Mouse (Mus musculus) G1E (cell line): ENCODE data around the gene Zfp119a. TPM values are rescaled to one million over a fixed set of nuclear protein-coding genes. Genes with fewer than 3 reads are reported as not detected.
A peak's percentile ranks its signal among the peaks of the same experiment; 100 is the strongest.
"Not testable (repeated sequence)": the region's sequence is repeated elsewhere in the genome, so short reads cannot be mapped to it uniquely, and the experiment has no call there.

Experiments used
- ATAC-seq: 2 replicates; pipeline ENCODE4 v1.8.0; 2016; ENCODE audit warnings: mild to moderate bottlenecking; ENCODE audit not compliant: insufficient number of reproducible peaks, poor library complexity, low FRiP score, severe bottlenecking; ENCODE audit errors: extremely low read depth
- DNase-seq: peaks from one replicate; pipeline ENCODE4 v3.0.0; 2012; ENCODE audit warnings: low spot score
- H3K27me3 ChIP-seq: 2 replicates; pipeline ENCODE4 v1.6.1; 2012; ENCODE audit warnings: mild to moderate bottlenecking, low read length, inconsistent platforms; ENCODE audit not compliant: insufficient read depth
- H3K36me3 ChIP-seq: replicated peaks from 2 replicates; pipeline ENCODE3; 2012; ENCODE audit warnings: mild to moderate bottlenecking, inconsistent platforms
- H3K4me1 ChIP-seq: 2 replicates; pipeline ENCODE4 v1.6.1; 2012; ENCODE audit warnings: low read depth, low read length, inconsistent platforms, mixed read lengths; ENCODE audit not compliant: insufficient read depth
- H3K4me3 ChIP-seq: 2 replicates; pipeline ENCODE4 v1.5.1; 2012; ENCODE audit warnings: low read depth, mild to moderate bottlenecking, inconsistent platforms, low read length, moderate library complexity, mixed read lengths
- H3K9me3 ChIP-seq: replicated peaks from 2 replicates; pipeline ENCODE4 v1.6.1; 2012; ENCODE audit warnings: inconsistent platforms
- CTCF ChIP-seq: IDR thresholded peaks from 2 replicates; pipeline ENCODE4 v1.5.1; 2012; ENCODE audit warnings: low read depth, low read length, inconsistent platforms, mixed read lengths
- GATA1 ChIP-seq: IDR thresholded peaks from 2 replicates; pipeline ENCODE4 v1.6.1; 2012; ENCODE audit warnings: borderline replicate concordance, low read length, inconsistent platforms, mixed read lengths
- GATA2 ChIP-seq: IDR thresholded peaks from 2 replicates; pipeline ENCODE4 v1.6.1; 2012; ENCODE audit warnings: low read depth, low read length, inconsistent platforms, borderline replicate concordance
- POLR2AphosphoS5 ChIP-seq: IDR thresholded peaks from 2 replicates; pipeline ENCODE4 v1.6.1; 2012; ENCODE audit warnings: low read depth, low read length, inconsistent platforms; ENCODE audit not compliant: insufficient replicate concordance
- TAL1 ChIP-seq: conservative IDR thresholded peaks from 2 replicates; pipeline ENCODE4 v1.6.1; 2012; ENCODE audit warnings: low read depth, low read length, inconsistent platforms, mixed read lengths
- polyA plus RNA-seq: library from polyadenylated mRNA; stranded (reverse); fragments of >175 nt; gene quantifications from 2 replicates; pipeline ENCODE4 v1.2.3, GENCODE M21; 2012
- total RNA-seq, 2 experiments: library from RNA; stranded (forward) in 1 of 2; stranded (reverse) in 1 of 2; fragments of 200-1000 nt in 1 of 2; fragments of >200 nt in 1 of 2; fragmentation: Nextera tagmentation in 1 of 2; gene quantifications; 2 replicates each; pipeline ENCODE4 v1.2.3; 2014 to 2017

Zfp119a gene
- total and polyA plus RNA-seq, 3 experiments: 0.26 to 10.0 (median 8.4) TPM

DNA sequence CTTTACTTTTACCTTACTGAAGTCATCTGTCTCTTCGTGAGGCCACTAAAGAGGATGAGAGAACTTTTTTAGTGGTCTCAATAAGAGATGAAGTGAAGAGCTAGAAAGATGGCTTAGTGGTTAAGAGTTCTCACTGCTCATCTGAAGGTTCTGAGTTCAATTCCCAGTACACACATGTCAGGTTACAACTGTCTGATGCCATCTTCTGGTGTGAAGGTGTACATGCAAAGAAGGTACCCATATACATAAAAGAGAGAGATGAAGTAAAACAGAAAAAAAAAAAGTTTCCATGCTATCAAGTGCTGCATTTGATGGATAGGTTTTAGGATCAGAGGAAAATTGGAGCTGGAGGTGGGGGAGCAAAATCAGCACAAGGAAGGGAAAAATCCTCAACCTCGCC is 6.2 kb upstream of the Zfp119a start:
- Histone ChIP-seq H3K27me3 (peaks cover 20% of the 10 kb centered on the region), H3K9me3 (no peaks in the 10 kb centered on the region), H3K4me1 (peaks cover 4% of the 10 kb centered on the region), H3K4me3 (no peak overlapping the region), H3K36me3 (no peaks in the 10 kb centered on the region)
- DNase-seq: no peak
- ATAC-seq: peak; percentile 28; the same call in 1 of the 2 replicates
- TF ChIP-seq GATA2 (no peak), POLR2AphosphoS5 (no peak), TAL1 (no peak), GATA1 (no peak), CTCF (no peak)

DNA sequence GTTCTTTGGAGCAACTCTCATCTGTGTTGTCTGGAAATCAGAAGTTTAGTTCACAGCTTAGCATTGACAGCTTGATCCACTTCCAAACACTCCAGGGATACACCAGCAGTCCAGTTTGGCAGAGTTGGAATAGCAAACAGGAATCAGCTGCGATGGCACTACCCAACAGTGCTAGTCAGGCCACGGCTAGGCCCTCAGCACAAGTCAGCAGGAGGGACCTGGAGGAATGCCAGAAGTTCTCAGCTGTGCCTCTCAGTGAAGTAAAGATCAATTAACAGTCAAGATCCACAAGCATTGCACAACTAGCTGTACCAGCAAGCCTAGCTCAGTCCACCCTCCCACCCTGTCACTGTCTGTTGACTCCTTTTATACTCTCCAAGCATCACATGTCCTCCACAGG is 4.9 kb upstream of the Zfp119a start:
- no peaks in the 10 kb centered on the region for H3K36me3 ChIP-seq
- peaks cover 20% of the 10 kb centered on the region for H3K27me3 ChIP-seq
- TF ChIP-seq CTCF: no peak
- no peak for TF ChIP-seq GATA2
- TF ChIP-seq TAL1: no peak
- no peak for TF ChIP-seq POLR2AphosphoS5
- no peak for TF ChIP-seq GATA1
- no peak for ATAC-seq
- no peaks in the 10 kb centered on the region for H3K9me3 ChIP-seq
- H3K4me1 ChIP-seq: peaks cover 9% of the 10 kb centered on the region
- H3K4me3 ChIP-seq: no peak overlapping the region
- no peak for DNase-seq

DNA sequence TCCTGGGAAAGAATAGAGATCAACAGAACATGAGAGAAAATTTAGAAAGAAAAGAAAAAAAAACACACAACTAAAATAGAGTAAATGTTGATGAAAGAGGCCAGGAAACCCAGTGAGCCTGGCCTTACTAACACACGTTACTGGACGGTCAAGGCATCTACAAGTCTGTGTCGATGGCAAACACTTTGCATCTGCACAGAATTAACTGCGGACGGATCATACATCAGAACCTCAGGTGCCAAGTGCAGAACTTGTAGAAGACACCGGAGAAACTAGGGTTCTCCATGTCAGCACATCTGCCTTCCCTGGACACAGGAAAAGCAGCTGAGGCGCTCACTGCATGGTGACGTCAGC is 471 bp downstream of the Zfp119a start:
- peaks cover 11% of the 10 kb centered on the region for H3K4me1 ChIP-seq
- H3K36me3 ChIP-seq, H3K27me3 ChIP-seq, DNase-seq, H3K9me3 ChIP-seq: not testable (repeated sequence)
- ATAC-seq: peak; percentile 10; the same call in 1 of the 2 replicates
- H3K4me3 ChIP-seq: peak overlapping the region; percentile 66

DNA sequence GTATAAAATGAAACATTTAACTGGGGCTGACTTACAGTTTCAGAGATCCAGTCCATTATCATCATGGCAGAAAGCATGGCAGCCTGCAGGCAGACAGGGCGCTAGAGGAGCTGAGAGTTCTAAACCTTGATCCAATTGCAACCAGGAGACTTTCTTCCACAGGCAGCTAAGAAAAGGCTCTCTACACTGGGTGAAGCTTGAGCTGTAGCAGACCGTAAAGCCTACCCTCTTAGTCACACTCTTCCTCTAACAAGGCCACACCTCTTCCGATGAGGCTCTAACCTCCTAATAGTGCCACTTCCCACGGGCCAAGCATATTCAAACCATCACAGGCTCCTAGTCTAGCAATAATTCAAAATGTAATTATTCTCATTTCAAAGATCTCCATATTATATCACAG is 1.5 kb downstream of the Zfp119a start:
- H3K4me3 ChIP-seq: no peak overlapping the region
- DNase-seq (no peak), ATAC-seq (no peak)
- H3K27me3 ChIP-seq: no peaks in the 10 kb centered on the region
- H3K4me1 ChIP-seq: peaks cover 11% of the 10 kb centered on the region
- peaks cover 4% of the 10 kb centered on the region for H3K36me3 ChIP-seq
- peaks cover 6% of the 10 kb centered on the region; the same call in 1 of the 2 replicates for H3K9me3 ChIP-seq
- no peak for TF ChIP-seq TAL1

DNA sequence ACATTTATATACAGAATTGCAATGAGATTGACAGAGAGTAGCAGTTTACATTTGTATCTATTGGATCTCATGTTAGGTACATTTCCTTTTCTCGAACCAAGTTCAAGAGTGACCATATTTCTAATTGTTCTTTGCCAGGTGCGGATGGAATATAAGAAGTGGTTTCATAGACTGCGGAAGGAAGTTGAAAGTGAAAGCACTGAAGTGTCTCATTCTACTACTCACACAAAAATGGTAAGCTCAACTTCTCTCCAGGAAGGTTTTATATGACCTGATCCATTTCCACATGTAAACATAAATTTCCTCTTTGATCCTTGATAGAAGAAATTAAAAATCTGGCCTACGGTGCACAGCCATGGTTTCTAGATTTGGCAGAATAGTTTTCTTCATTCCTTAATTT is 35.7 kb downstream of the Zfp119a start:
- Histone ChIP-seq H3K9me3 (no peaks in the 10 kb centered on the region), H3K27me3 (no peaks in the 10 kb centered on the region), H3K4me3 (no peak overlapping the region), H3K4me1 (no peaks in the 10 kb centered on the region), H3K36me3 (no peaks in the 10 kb centered on the region)
- DNase-seq (no peak), ATAC-seq (no peak)
- TF ChIP-seq TAL1 (no peak), POLR2AphosphoS5 (no peak), GATA2 (no peak), CTCF (no peak), GATA1 (no peak)

DNA sequence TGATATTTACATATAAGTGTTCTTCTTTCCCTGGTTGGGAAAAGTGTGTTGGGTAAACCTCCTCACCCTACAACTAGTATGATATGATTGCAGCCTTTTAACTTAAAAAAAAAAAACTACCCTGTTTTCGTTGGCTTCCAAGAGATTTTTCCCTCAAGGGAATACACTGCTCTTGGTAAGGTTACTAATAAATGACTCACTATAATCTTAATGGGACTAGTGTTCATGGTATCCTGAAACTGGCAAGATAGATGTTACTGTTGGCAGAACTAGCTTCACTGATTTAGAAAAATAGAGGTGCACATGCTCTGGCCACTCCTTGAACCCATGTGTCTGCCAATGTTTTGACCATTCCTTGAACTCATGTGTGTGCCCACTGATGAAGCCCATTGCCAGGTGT is 57.2 kb downstream of the Zfp119a start:
- Histone ChIP-seq H3K36me3 (no peaks in the 10 kb centered on the region), H3K9me3 (no peaks in the 10 kb centered on the region), H3K27me3 (no peaks in the 10 kb centered on the region), H3K4me3 (no peak overlapping the region), H3K4me1 (no peaks in the 10 kb centered on the region)
- ATAC-seq (no peak), DNase-seq (no peak)
- TF ChIP-seq GATA1 (no peak), GATA2 (no peak), CTCF (no peak), POLR2AphosphoS5 (no peak), TAL1 (no peak)

DNA sequence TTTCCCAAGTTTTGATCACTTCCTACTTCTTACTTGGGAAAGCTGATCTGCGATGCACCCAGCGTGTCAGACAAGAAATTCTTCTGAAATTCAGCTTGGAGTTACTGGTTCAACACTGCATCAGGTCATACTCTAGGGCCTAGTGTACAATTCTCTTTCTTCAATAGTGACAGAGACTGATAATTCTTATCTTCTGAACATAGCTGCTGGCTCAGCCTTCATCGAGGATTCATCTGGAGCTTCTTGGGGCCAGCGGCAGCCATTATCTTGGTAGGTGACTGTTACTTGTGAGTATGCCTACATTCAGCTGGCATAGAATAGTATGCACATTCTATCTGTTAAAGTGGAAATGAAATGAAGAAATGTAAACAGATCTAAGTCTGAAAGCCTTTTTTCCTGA is 61.9 kb downstream of the Zfp119a start:
- TF ChIP-seq TAL1: no peak
- TF ChIP-seq GATA1: no peak
- TF ChIP-seq GATA2: no peak
- no peak for TF ChIP-seq POLR2AphosphoS5
- TF ChIP-seq CTCF: no peak
- no peak for DNase-seq
- Histone ChIP-seq H3K9me3 (no peaks in the 10 kb centered on the region), H3K4me3 (no peak overlapping the region), H3K27me3 (no peaks in the 10 kb centered on the region), H3K4me1 (no peaks in the 10 kb centered on the region), H3K36me3 (no peaks in the 10 kb centered on the region)
- no peak; the same call in 1 of the 2 replicates for ATAC-seq

Other genes with a start within 250 kb of the Zfp119a start
- 18.4 and 24.8 TPM in 2 replicates for gene Pot1b, start 166.3 kb downstream of the Zfp119a start, total RNA-seq (2014; fragmentation: Nextera tagmentation)
- 13.1 and 14.0 TPM in 2 replicates for gene Pot1b, start 166.3 kb downstream of the Zfp119a start, total RNA-seq (2017)
- 0.45 and 0.67 TPM in 2 replicates for gene Pot1b, start 166.3 kb downstream of the Zfp119a start, polyA plus RNA-seq
- gene Adgre4, start 128.9 kb downstream of the Zfp119a start, total RNA-seq (2014; fragmentation: Nextera tagmentation): 0.53 and 2.1 TPM in 2 replicates
- 0.70 and 1.1 TPM in 2 replicates for gene Adgre4, start 128.9 kb downstream of the Zfp119a start, total RNA-seq (2017)
- 0.02 TPM in 1 of 2 replicates, not detected in the other for gene Adgre4, start 128.9 kb downstream of the Zfp119a start, polyA plus RNA-seq
- gene Zfp959, start 13.2 kb upstream of the Zfp119a start, total RNA-seq (2014; fragmentation: Nextera tagmentation): 14.7 and 21.5 TPM in 2 replicates
- 17.8 and 19.9 TPM in 2 replicates for gene Zfp959, start 13.2 kb upstream of the Zfp119a start, total RNA-seq (2017)
- gene Zfp959, start 13.2 kb upstream of the Zfp119a start, polyA plus RNA-seq: 1.2 and 1.3 TPM in 2 replicates
- 2.2 and 4.2 TPM in 2 replicates for gene Zfp119b, start 70.6 kb upstream of the Zfp119a start, total RNA-seq (2014; fragmentation: Nextera tagmentation)
- gene Zfp119b, start 70.6 kb upstream of the Zfp119a start, total RNA-seq (2017): 7.8 and 10.0 TPM in 2 replicates
- gene Zfp119b, start 70.6 kb upstream of the Zfp119a start, polyA plus RNA-seq: 0.22 and 0.39 TPM in 2 replicates
- gene Ebi3, start 73.7 kb upstream of the Zfp119a start, total RNA-seq (2014; fragmentation: Nextera tagmentation): 0.63 and 0.98 TPM in 2 replicates
- gene Ebi3, start 73.7 kb upstream of the Zfp119a start, total RNA-seq (2017): 1.6 and 2.0 TPM in 2 replicates
- 2.5 and 2.6 TPM in 2 replicates for gene Ebi3, start 73.7 kb upstream of the Zfp119a start, polyA plus RNA-seq
- gene Yju2, start 80.2 kb upstream of the Zfp119a start, total RNA-seq (2014; fragmentation: Nextera tagmentation): 8.3 and 12.6 TPM in 2 replicates
- 16.7 and 18.1 TPM in 2 replicates for gene Yju2, start 80.2 kb upstream of the Zfp119a start, total RNA-seq (2017)
- gene Yju2, start 80.2 kb upstream of the Zfp119a start, polyA plus RNA-seq: 27.8 and 33.5 TPM in 2 replicates
- gene Shd, start 91.5 kb upstream of the Zfp119a start, total RNA-seq (2014; fragmentation: Nextera tagmentation): not detected in 2 replicates
- 0.58 TPM in 1 of 2 replicates, not detected in the other for gene Shd, start 91.5 kb upstream of the Zfp119a start, total RNA-seq (2017)
- 0.33 and 0.59 TPM in 2 replicates for gene Shd, start 91.5 kb upstream of the Zfp119a start, polyA plus RNA-seq
- gene Fsd1, start 107.6 kb upstream of the Zfp119a start, total RNA-seq (2014; fragmentation: Nextera tagmentation): not detected in 2 replicates
- 0.27 TPM in 1 of 2 replicates, not detected in the other for gene Fsd1, start 107.6 kb upstream of the Zfp119a start, total RNA-seq (2017)
- gene Fsd1, start 107.6 kb upstream of the Zfp119a start, polyA plus RNA-seq: not detected in 2 replicates
- not detected in 2 replicates for gene Stap2, start 126.7 kb upstream of the Zfp119a start, total RNA-seq (2014; fragmentation: Nextera tagmentation)
- 0.27 and 0.29 TPM in 2 replicates for gene Stap2, start 126.7 kb upstream of the Zfp119a start, total RNA-seq (2017)
- gene Stap2, start 126.7 kb upstream of the Zfp119a start, polyA plus RNA-seq: not detected in 2 replicates
- 11.2 and 25.4 TPM in 2 replicates for gene Mpnd, start 126.8 kb upstream of the Zfp119a start, total RNA-seq (2014; fragmentation: Nextera tagmentation)
- 39.1 and 43.9 TPM in 2 replicates for gene Mpnd, start 126.8 kb upstream of the Zfp119a start, total RNA-seq (2017)
- 46.2 and 48.5 TPM in 2 replicates for gene Mpnd, start 126.8 kb upstream of the Zfp119a start, polyA plus RNA-seq
- gene Sh3gl1, start 157.7 kb upstream of the Zfp119a start, total RNA-seq (2014; fragmentation: Nextera tagmentation): 21.6 and 24.3 TPM in 2 replicates
- 28.5 and 30.1 TPM in 2 replicates for gene Sh3gl1, start 157.7 kb upstream of the Zfp119a start, total RNA-seq (2017)
- 64.2 and 74.6 TPM in 2 replicates for gene Sh3gl1, start 157.7 kb upstream of the Zfp119a start, polyA plus RNA-seq
- gene Chaf1a, start 161.5 kb upstream of the Zfp119a start, total RNA-seq (2014; fragmentation: Nextera tagmentation): 31.2 and 32.9 TPM in 2 replicates
- gene Chaf1a, start 161.5 kb upstream of the Zfp119a start, total RNA-seq (2017): 29.0 and 31.3 TPM in 2 replicates
- 84.1 and 143 TPM in 2 replicates for gene Chaf1a, start 161.5 kb upstream of the Zfp119a start, polyA plus RNA-seq
- gene Ubxn6, start 196.1 kb upstream of the Zfp119a start, total RNA-seq (2014; fragmentation: Nextera tagmentation): 9.0 and 9.3 TPM in 2 replicates
- gene Ubxn6, start 196.1 kb upstream of the Zfp119a start, total RNA-seq (2017): 17.1 and 19.1 TPM in 2 replicates
- 21.2 and 21.4 TPM in 2 replicates for gene Ubxn6, start 196.1 kb upstream of the Zfp119a start, polyA plus RNA-seq
- 31.1 and 37.6 TPM in 2 replicates for gene Hdgfl2, start 200.7 kb upstream of the Zfp119a start, total RNA-seq (2014; fragmentation: Nextera tagmentation)
- gene Hdgfl2, start 200.7 kb upstream of the Zfp119a start, total RNA-seq (2017): 73.3 and 76.0 TPM in 2 replicates
- gene Hdgfl2, start 200.7 kb upstream of the Zfp119a start, polyA plus RNA-seq: 174 and 201 TPM in 2 replicates
- gene Plin4, start 230.9 kb upstream of the Zfp119a start, total RNA-seq (2014; fragmentation: Nextera tagmentation): not detected in 2 replicates
- gene Plin4, start 230.9 kb upstream of the Zfp119a start, total RNA-seq (2017): 0.05 and 0.06 TPM in 2 replicates
- gene Plin4, start 230.9 kb upstream of the Zfp119a start, polyA plus RNA-seq: not detected in 2 replicates
- gene Plin5, start 238.7 kb upstream of the Zfp119a start, total RNA-seq (2014; fragmentation: Nextera tagmentation): not detected in 2 replicates
- 0.06 TPM in 1 of 2 replicates, not detected in the other for gene Plin5, start 238.7 kb upstream of the Zfp119a start, total RNA-seq (2017)
- gene Plin5, start 238.7 kb upstream of the Zfp119a start, polyA plus RNA-seq: not detected in 2 replicates
- gene Lrg1, start 243.1 kb upstream of the Zfp119a start, total RNA-seq (2014; fragmentation: Nextera tagmentation): not detected in 2 replicates
- not detected in 2 replicates for gene Lrg1, start 243.1 kb upstream of the Zfp119a start, total RNA-seq (2017)
- gene Lrg1, start 243.1 kb upstream of the Zfp119a start, polyA plus RNA-seq: 0.04 TPM in 1 of 2 replicates, not detected in the other